Mouse (Mus musculus) left cerebral cortex, postnatal 25 days (tissue): ENCODE measurements around the gene Card6. TPM values are rescaled to one million over a fixed set of nuclear protein-coding genes. Genes with fewer than 3 reads are reported as not detected.

Experiments used
- DNase-seq, 2 experiments: peaks; one replicate each; pipeline ENCODE4 v3.0.0; 2022; ENCODE audit warnings: low spot score in 2 of 2, mixed read lengths in 1 of 2
- intact Hi-C: fragments of 180-260 bp; cut with DNase I; formaldehyde crosslinking; loops from one replicate; pipeline ENCODE4 v1.15.1; 2025
- total RNA-seq, 2 experiments: library from RNA; stranded (reverse); gene quantifications; 2 replicates each; pipeline ENCODE4 v1.2.3; 2021

Gene Card6
- total RNA-seq, result 1 to 10 TPM; 1.3 to 2.1 TPM

DNA sequence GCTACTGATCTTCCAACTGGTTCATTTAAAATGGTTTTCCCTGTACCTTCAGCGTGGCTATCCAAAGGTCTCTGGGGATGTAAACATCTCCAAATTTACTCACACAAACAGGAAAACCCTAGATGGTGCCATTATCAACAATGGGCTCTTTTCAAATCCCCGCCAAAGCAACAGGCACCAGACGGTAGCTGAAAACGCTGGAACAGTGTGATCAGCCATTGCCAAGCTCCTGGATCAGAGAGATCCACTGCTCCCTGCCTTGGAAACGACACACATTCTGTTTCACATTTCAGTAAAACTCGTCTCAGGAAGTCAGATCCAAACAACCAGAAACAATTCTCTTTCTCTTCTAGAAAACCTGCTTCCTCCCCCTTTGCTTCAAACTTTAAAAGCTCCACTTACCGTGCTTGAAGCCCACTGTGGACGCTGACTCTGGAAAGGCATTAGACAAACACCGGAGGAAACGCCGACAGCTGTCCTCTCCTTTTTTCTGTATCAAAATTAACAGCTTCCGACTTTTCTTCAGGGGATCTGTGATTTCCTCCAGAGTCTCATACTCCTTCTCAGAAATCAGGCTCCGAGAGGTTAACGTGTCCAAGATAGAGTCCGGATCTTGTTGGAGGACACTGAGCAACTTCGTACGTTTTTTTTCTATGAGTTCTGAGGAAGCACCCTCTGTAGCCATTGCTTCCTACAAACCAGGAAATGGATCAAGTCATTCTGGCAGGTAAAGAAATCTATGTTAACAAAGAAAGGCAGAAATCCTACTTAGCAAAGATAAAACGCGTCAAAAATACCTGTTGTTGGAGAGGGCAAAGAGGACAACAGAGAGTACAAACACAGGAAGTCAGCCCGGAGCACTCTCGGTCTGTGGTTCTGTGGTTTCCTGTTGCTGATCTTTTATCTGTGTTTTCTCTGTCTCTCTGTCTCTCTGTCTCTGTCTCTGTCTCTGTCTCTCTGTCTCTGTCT is at the start of gene Card6:
Card6 (minus strand) TSS at position 854 of the 969 bp plus-strand sequence.
- peak in 1 of 2 experiments; percentile 13 for DNase-seq
- intact Hi-C loops, result loop anchor here (2.0 to 5.0 kb wide), 2 partner anchors 1051 to 1066 kb away; no protein-coding TSS in a partner anchor

DNA sequence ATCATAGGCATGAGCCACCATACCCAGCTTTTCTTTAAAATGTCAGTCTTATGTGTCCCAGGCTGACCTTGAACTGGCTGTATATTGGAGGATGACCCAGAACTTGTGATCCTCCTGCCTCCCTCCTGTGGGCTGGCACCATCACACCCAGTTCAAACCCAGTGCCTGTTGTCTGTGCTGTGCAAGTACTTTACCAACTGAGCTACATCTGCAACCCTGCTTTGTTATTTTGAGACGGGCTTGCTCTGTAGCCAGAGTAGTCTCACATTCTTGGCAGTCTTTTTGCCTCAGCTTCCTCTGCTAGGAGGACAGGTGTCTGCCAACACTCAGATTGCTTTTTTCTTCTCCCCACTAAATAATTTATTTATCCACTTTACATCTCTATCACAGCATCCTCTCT is 49.0 kb upstream of the Card6 start:
- peak in 1 of 2 experiments; percentile 21 for DNase-seq
- intact Hi-C loops, result no loop called here

DNA sequence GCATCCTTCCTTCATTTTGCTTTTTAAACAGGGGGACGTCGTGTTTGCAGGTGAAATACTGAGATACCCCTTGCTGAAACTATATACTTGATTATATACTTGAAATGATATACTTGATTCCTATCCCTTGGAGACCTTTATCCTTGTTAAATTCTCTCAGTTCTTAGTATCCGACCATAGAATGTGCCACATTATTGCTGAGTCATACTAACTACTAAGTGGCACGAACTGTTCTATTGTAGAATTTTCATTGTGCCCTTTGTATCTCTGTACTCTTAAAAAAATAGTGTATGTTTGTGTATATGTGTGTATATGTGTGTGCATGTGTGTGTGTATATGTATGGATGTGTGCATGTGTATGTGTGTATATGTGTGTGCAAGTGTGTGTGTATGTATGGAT is 48.0 kb upstream of the Card6 start:
- no peak for DNase-seq
- intact Hi-C loops, result no loop called here

DNA sequence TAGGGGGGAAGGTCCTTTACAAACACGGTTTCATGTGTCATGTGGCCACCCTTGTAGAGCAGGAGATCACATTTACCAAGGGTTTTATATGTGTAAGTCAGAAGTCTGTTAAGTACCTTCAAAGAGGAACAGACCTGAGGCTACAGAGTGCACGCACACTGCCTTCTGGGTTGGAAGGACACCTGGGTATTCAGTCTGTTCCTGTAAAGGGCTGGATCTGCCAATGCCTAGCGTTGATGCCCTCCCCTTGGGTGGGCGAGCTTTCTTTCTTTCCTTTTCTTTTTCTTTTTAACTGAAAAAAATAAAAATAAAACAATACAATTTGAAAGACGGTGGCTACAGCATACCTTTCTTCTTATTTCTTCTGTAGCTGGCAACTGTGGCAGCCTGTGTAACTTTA is 46.8 kb upstream of the Card6 start:
- DNase-seq, result no peak
- intact Hi-C loops, result no loop called here

GRCm38 (mm10) chr15:5154621-5155020 is 46.3 kb upstream of the Card6 start:
- DNase-seq, result no peak
- intact Hi-C loops, result no loop called here

GRCm38 (mm10) chr15:5152171-5152570 is 43.8 kb upstream of the Card6 start:
- no peak for DNase-seq
- intact Hi-C loops, result no loop called here

DNA sequence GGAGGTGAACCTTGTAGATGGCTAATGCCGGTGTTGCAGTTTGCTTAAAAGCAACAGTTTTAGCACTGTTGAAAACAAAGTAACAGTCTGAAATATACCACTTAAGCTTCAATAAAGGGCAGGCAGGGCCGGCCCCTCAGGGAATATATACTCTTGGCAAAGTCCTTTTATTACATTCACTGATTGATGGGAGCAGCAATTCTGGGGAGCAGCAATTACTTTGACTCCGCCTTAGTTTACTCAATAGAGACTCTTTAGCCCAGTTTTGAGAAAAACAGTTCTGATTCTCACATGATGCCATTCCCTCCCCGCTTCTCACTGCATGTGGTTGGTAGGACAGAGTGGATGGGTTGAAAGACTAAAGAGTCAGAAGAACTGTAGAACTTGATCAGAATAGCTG is 40.8 kb upstream of the Card6 start:
- no peak for DNase-seq
- intact Hi-C loops, result no loop called here

DNA sequence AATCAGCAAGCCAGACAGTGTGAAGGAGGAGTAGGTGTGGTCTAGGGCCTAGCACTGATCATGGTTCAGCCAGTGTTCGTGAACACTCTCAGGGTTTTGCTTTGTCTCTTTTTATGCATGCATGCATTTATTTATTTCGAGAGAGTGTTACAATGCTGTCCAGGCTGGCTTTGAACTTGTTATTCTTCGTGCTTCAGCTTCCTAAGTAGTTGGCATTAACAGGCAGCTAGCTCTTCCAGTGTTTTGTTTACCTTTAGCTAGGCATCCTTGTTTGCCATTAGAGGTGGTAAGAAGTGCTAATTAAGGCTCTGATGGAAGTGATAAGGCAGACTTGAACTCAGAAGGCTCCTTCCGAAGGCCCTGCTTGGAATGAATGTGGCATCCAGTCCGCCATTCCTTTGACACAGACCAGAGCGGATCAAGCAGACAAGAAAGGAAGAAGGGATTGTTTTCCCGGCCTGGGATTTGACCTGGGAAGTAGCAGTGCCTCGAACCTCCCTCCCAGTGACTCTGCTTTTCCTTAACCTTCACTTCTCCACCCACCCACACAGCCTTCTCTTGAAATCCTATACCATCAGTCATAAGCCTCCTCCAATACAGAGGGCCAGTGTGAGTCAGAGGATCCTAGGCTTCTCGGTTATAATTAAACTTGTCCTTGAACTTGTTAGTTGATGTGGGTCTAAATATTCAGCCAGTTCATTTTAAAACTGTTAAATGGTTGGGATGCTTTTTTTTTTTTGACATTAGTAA is 37.0 kb upstream of the Card6 start:
- intact Hi-C loops, result loop anchor here (2.0 kb wide), 1 partner anchor 39 kb away; the partner anchor contains the start of gene Ttc33
- peak in 1 of 2 experiments; percentile 10 for DNase-seq

GRCm38 (mm10) chr15:5144021-5144778 is 35.9 kb upstream of the Card6 start:
- intact Hi-C loops, result loop anchor here (2.0 kb wide), 1 partner anchor 41 kb away; the partner anchor contains the start of gene Ttc33
- peak; percentile 69 to 78 for DNase-seq

GRCm38 (mm10) chr15:5143361-5144020 is 35.2 kb upstream of the Card6 start, which contains the start of gene Prkaa1:
Prkaa1 (plus strand) TSS chr15:5143861.
- peak; percentile 49 to 74 for DNase-seq
- intact Hi-C loops, result loop anchor here (2.0 kb wide), 2 partner anchors 27 to 41 kb away; partner anchors contain the start of genes Rpl37 and Ttc33

DNA sequence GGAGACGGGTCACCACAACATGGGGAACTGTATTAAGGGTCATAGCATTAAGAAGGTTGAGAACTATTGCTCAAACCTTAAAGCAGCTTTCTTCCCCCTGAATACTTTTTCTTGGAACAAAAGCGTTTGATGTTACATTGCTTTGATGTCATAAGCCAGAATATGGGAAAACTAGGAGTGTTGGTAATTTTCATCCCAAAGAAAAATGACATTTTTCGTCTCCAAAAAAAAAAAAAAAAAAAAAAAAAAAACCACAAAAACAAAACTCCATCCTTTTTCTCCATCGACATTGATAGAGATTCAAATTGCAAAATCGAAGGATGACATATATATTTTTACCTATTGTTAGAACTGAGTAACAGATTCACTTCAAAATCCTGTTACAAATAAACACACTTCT is 34.4 kb upstream of the Card6 start:
- intact Hi-C loops, result loop anchor here (2.0 kb wide), 1 partner anchor 26 kb away; the partner anchor contains the start of gene Rpl37
- no peak for DNase-seq

DNA sequence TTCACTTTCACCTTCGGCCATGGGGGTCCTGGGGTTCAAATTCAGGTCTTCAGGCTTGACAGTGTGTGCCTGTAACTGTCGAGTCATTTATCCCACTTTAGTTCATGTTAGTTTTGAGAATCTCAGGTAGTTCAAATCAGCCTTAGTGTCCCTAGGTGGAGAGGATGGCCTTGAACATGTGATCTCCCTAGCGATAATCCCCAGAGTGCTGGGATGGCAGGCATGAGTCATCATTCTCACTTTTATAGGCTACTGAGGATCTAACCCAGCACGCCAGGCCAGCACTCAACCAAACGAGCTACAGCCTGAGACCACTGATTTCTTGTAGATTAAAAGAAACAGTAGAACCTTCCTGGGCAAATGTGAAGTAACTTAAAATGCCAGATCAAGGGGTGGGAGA is 33.7 kb upstream of the Card6 start:
- no peak for DNase-seq
- intact Hi-C loops, result loop anchor here (2.0 kb wide), 1 partner anchor 25 kb away; the partner anchor contains the start of gene Rpl37

DNA sequence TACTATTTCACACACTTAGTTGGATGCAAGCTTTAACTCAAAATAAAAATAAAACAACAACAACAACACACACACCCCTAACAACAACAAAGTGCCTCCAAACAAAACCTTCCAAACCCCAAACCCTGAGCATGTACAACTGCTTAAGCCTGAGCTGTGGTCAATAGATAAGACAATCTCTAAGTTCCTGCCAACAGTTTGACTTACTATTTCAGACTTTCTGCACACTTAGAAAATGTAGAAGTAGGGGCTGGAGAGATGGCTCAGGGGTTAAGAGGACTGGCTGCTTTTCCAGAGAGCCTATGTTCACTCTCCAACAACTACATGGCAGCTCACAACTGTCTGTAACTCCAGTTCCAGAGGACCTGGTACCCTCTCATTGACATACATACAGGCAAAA is 32.0 kb upstream of the Card6 start:
- intact Hi-C loops, result no loop called here
- DNase-seq, result no peak

GRCm38 (mm10) chr15:5139863-5140262 is 31.5 kb upstream of the Card6 start:
- no peak for DNase-seq

DNA sequence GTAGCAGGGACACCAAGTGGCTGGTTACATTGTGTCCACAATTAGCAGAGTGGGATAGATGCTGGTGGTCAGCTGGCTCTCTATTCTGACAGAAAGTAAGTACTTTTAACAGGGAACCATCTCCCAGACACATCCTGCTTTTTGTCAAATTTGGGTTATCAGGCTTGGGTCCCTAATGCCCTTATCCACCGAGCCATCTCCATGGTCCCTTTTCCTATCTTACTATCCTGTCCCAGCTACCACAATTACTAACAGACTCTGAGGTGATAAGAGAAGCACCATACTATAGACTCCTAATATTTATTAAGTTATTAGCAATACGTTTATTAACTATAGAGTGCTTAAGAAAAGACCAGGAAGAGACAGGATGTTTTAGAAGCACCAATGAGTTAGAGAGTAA is 31.0 kb upstream of the Card6 start:
- DNase-seq, result no peak
- intact Hi-C loops, result no loop called here

More at GRCm38 (mm10) chr15:5139863-5140262, 31.5 kb upstream of the Card6 start:
- intact Hi-C loops, result no loop called here

DNA sequence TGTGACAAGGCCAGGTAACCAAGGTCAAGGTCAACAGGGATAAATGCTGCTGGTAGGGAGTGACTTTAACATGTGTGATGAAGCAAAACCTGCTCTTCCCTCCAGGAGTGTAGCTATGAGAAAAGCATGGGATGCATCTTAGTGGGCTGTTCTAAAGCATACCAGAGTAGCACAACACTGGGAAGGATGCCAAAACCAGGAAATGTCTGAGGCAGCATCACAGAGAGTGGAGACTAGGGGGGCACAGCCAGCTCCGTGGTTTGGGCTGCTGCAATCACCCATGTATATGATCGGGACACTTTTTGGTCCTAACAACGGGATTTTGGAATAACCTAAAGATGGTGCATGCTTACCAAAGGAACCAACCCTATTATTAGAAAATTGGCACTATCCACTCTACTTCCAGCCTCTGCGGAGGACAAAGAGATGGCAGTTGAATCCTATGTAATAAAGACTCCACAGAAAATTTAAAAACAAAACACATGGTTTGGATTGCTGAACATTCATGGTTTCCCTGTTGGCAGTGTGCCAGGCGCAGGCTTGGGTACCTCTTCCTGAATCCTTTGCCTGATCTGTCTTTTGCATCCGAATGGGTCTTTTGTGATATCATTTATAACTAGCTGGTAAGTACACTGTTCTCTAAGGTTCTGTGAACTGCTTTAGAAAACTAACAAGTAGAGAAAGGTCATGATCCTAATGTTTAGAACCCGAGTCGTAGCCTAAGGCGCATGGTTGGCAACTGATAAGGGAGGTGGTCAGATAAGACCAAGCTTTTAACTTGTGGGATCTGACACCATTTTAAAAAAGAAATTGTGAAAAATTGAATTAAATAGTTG is 29.9 kb upstream of the Card6 start:
- no peak for DNase-seq
- intact Hi-C loops, result no loop called here

DNA sequence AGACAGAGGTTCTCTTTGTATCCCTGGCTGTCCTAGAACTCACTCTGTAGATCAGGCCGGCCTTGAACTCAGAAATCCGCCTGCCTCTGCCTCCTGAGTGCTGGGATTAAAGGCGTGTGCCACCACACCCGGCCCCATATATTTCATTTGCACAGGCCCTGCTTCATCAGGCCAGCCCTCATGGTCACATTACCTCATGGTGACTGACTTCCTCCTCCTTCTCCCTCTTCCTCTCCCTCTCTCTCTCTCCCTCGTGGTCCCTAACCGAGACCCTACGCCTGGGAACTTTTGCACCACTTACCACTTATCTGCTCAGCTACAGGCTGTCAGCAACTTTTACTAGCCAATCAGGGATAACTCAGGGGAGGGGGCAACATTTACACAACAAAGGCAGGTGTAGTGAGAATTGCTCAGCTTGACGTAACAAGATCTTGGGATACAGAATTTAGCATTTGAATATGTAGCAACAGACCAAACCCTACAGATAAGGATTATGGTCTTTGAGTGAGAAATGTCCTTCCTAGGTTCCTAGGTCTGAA is 26.7 kb upstream of the Card6 start:
- intact Hi-C loops, result no loop called here

DNA sequence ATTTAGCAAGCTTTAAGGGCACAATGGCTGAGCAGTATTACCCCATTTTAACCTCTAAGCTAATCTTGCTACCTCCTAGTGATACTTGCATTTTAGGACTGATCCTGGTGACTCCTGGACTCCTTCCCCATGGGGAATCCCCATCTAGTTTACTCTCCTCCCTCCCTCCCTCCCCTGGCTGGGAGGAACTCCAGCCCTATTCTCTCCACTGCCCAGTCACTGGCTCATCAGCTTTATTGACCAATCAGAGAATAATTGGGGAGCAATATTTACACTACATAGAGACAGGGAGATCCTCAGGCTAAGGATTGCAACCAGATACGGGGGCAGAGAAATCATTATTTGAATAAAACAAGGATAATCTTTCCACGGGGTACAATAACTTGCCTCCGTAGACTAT is 25.8 kb upstream of the Card6 start:
- no peak for DNase-seq
- intact Hi-C loops, result no loop called here

More for the DNA sequence above, 26.7 kb upstream of the Card6 start:
- no peak for DNase-seq
